Mouse (Mus musculus) liver, embryonic 14.5 days (tissue): ENCODE results near the gene Serinc4.

Experiments used
- CTCF ChIP-seq: IDR thresholded peaks from 2 replicates; pipeline ENCODE4 v1.5.1; 2016; ENCODE audit warnings: antibody characterized with exemption, low read depth, control low read depth
- EP300 ChIP-seq: IDR thresholded peaks from 2 replicates; pipeline ENCODE4 v1.6.1; 2016; ENCODE audit warnings: antibody characterized with exemption, low read depth

DNA sequence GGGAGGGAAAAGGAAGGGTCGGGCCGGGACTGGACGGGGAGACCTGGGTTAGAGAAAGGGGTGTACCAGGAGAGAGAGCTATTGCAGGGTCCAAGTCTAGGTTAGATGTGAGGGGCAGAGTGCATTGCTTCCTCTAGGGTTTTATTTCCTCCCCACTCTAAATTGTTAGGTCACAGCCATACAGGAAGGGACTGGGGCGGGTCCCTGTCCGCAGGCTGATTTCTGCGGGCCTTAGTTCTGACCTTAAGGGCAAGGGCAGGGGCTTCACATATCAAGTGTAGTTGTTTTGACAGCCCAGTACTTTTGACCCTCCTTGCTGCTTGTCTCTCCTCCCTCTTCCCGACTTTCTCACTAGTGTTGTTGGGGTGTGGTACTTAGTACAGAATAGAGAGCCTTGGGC lies 6.5 kb downstream of the Serinc4 start:
- TF ChIP-seq CTCF = no peak
- TF ChIP-seq EP300 = no peak
